Mouse (Mus musculus): ENCODE measurements around the gene 1500009C09Rik.

The 1500009C09Rik gene

GRCm38 (mm10) chr15:82252097-82252496 is at the start of gene 1500009C09Rik:
TSS of gene 1500009C09Rik (plus strand) at chr15:82252397.
- DNase-seq (ENCODE audit: low spot score in 2 of 2), result no peak

GRCm38 (mm10) chr15:82203090-82203489 is 49.1 kb upstream of the 1500009C09Rik start:
- no peak for DNase-seq (ENCODE audit: low spot score in 2 of 2)

- no peak for DNase-seq (ENCODE audit: low spot score in 2 of 2)
Observed at GRCm38 (mm10) chr15:82203611-82204351, 48.4 kb upstream of the 1500009C09Rik start.

GRCm38 (mm10) chr15:82204680-82205371 is 47.4 kb upstream of the 1500009C09Rik start:
- DNase-seq (ENCODE audit: low spot score in 2 of 2), result no peak

DNA sequence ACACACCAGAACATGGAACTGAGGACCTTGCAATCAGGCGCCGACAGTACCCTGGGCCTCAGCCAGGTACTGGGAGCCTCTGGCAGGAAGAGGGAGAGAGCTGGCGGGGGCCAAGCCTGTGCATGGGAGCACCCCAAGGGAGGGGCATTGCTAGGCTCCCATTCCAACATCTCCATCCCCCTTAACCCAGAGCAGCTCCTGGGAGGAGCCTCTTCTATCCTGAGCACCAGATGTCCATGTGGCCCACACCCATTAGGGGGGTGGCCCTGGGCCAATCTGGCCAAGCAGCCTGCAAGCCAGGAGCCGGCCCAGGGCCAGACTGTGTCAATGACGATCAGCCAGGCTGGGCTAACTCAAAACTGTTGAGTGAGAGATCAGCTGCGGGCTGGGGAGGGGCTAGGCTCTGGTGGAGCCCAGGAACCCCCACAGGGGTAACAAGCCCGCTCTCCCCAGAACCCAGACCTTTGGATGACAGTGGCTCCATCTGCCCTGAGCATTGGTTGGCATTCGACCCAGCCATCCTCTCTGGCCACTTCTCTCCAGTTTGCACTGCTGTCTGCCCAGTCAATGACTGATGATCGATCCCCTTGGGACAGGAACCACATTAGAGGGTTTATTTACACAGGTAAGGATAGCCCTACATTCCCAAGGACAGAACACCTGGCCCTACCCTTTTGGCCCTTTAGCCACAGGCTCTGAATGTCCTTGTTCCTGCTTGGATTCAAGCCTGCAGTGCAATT is 45.7 kb upstream of the 1500009C09Rik start:
- no peak for DNase-seq (ENCODE audit: low spot score in 2 of 2)

DNA sequence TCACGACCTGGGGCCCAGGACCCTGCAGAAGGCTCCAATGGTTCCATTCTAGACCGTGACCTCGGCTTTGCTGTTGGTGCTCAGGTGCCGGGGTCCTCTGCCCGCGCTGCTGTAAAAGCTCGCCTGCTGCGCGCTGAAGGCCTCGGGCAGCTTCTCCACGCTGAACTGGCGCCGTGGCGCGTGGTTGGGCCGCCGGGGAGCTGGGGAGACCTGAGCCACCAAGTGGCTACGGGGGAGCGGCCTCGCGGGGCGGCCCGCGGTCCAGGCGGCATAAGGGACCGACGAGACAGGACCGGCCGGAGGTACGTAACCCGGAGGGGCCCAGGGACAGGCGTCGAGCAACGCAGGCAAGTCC is 45.1 kb upstream of the 1500009C09Rik start:
- DNase-seq (ENCODE audit: low spot score in 2 of 2), result no peak

DNA sequence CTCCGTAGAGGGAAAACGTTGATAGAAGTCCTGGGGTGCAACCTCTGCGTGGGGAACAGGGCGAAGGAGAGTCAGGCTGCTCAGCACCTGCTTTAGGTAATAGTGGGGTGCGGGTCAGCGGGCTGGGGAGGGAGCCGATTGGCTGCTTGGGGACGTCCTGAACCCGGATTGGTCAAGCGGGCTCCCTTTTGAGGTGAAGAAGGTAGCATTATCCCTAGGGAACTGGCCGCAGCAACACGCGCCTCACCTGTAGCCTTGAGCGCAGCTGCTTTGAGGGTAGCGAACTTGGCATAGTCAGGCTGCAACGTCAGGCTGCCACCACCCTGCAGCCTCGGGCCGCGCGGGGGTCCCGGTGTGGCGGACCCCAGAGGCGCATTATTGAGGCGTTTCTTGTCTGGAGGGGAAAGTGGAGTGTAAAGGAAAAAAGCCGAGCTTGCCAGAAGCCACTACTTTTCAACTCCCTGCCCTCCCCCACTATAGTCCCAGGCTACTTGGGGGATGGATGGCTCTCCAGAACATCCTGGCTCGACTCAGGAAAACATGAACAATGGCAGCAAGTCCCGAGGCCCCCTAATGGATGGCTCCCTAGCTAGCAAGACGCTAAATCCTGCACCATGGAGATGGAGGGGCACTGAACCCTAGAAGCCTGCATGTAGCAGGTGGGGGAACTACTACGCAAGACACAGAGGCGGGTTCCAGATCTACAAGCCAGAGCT is 44.5 kb upstream of the 1500009C09Rik start:
- DNase-seq (ENCODE audit: low spot score in 2 of 2), result no peak

- no peak for DNase-seq (ENCODE audit: low spot score in 2 of 2)
Observed at GRCm38 (mm10) chr15:82208307-82208706, 43.9 kb upstream of the 1500009C09Rik start.

GRCm38 (mm10) chr15:82209295-82210050 is 42.7 kb upstream of the 1500009C09Rik start:
- DNase-seq (ENCODE audit: low spot score in 2 of 2), result no peak

DNA sequence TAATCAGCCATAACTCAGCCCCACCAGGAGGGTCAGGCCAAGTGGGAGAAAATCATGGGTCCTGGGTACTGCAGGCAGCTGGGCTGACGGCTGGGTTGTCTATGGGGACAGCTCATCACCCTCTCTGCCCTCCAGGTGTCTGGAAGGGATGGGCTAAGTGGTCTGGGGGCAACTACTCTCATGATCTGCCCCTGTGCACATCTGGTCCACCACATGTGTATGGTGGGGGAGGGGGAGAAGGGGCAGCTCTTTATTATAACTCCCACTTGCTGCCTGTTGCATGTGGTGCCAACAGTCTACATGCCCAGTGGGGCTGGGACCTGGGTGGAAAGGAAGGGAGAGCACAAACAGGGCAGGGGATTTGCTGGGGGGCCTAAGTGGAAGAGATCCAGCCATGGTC is 41.4 kb upstream of the 1500009C09Rik start:
- no peak for DNase-seq (ENCODE audit: low spot score in 2 of 2)

DNA sequence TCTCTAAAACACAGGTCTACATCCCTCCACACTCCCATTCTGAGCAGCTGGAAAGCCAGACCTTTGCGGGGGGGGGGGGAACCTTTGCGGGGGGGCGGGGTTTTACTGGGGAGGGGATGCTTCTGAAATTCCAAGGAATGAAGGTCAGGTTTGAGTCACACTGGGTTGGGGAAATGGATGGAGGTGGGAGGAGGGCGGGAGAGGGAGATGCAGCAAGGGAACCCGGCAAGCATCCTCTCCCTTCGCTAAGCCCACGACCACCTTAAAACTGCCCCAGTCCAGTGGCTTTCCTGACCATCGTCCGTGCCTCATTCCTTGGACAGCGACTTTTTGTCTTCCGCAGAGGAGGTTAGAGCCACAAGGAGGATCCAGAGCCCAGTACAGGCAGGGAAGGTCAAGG is 40.9 kb upstream of the 1500009C09Rik start:
- no peak for DNase-seq (ENCODE audit: low spot score in 2 of 2)

GRCm38 (mm10) chr15:82211911-82212751 is 40.1 kb upstream of the 1500009C09Rik start:
- no peak for DNase-seq (ENCODE audit: low spot score in 2 of 2)

- DNase-seq (ENCODE audit: low spot score in 2 of 2), result no peak
Observed at GRCm38 (mm10) chr15:82212752-82213063, 39.5 kb upstream of the 1500009C09Rik start, which contains the start of gene Shisa8. TSS of gene Shisa8 (minus strand) at chr15:82212815.

DNA sequence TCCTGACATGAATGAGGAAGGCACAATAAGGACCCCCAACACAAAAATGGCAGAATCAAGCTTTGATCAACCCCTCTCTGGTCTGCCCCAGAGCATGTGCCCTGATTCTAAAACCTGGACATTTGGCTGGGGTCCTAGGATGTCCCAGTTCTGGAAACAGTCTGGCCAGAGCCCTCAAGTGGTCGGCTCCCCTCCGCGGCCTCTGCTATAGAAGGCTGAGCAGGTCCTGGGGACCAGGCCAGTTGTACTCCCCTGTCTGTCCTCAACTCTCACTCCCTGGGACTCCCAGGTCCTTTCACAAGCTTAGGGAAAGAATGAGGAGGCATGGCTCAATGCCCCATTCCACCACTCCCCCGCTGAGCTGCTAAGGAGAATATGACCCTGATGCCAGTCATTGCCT is 39.0 kb upstream of the 1500009C09Rik start:
- DNase-seq (ENCODE audit: low spot score in 2 of 2), result no peak

- DNase-seq (ENCODE audit: low spot score in 2 of 2), result no peak
Observed at GRCm38 (mm10) chr15:82215332-82216046, 36.7 kb upstream of the 1500009C09Rik start.

DNA sequence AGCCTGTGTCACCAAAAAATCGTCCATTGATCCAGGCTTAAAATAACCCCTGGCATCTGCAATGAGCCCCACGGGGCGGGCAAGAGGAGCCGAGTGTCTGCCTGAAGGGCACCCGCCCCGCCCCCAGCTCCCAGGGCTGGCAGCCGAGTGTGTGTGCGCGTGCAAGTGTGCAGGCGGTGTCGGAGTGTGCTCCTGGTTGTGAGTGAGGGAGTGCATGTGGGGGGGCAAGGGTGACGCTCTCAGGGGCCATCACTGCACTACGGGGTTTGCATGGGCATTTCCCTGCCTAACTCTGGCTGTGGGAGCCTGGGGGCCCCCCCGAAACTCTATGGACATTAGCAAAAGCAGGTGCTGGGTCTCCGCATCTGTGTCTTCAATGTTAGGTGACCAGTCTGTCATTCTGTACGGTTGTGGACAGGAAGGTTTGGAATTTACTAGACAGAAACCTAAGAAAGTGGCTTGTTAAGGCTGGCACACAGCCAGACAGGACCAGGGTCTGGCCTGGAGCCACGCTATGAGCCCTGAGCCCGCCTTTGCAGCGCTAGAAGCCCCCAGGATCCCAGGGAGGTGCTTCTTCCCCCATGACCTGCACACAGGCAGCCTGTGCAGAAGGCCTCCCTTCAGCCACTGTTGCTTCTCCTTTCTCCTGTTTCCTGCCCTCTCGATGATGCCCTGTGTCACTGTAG is 35.9 kb upstream of the 1500009C09Rik start:
- no peak for DNase-seq (ENCODE audit: low spot score in 2 of 2)

- DNase-seq (ENCODE audit: low spot score in 2 of 2), result no peak
Observed at GRCm38 (mm10) chr15:82217039-82217438, 35.2 kb upstream of the 1500009C09Rik start.

DNA sequence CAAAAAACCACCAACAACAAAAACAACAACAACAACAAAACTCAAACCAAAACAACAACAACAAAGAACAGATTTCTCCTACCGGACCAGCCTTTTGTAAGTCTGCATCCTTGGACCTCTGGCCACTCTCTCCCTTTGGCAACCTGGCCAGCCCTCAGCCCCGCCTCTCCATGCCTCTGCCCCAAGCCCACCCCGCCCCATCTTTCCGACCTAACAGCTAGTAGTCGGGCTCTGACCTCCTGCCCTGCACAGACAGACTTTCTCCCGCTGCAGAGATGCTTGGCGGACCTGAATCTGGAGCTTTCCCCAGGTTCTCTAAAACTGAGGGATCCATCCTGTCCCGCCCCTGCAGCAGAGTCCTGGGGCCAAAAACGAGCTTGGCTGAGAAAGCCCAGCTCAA is 34.2 kb upstream of the 1500009C09Rik start:
- no peak for DNase-seq (ENCODE audit: low spot score in 2 of 2)
